Mouse (Mus musculus) frontal cortex, postnatal 36 days (tissue): ENCODE measurements around the gene Gm17606.

Experiments used
- DNase-seq, 2 experiments: peaks; one replicate each; pipeline ENCODE4 v3.0.0; 2022; ENCODE audit warnings: low spot score in 2 of 2

Gene Gm17606

DNA sequence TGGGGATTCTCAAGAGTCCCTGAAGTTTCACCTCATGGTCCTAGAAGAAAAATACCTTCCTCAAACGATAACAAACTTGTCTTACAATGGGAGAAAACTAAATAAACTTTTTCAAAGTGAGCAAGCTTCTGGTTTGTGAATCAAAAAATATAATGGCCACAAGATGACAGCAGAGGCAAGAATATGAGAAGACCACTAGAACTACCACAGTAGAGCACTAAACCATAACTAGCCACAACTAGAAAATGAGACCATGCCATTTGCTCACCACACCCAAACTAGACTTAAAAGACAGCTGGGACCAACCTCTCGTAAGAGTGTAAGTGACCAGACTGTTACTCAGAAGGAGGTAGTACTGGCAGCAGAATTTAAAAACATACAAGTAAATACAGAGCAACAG, 19.3 kb downstream of the Gm17606 start:
- peak in 1 of 2 experiments; percentile 40 for DNase-seq

DNA sequence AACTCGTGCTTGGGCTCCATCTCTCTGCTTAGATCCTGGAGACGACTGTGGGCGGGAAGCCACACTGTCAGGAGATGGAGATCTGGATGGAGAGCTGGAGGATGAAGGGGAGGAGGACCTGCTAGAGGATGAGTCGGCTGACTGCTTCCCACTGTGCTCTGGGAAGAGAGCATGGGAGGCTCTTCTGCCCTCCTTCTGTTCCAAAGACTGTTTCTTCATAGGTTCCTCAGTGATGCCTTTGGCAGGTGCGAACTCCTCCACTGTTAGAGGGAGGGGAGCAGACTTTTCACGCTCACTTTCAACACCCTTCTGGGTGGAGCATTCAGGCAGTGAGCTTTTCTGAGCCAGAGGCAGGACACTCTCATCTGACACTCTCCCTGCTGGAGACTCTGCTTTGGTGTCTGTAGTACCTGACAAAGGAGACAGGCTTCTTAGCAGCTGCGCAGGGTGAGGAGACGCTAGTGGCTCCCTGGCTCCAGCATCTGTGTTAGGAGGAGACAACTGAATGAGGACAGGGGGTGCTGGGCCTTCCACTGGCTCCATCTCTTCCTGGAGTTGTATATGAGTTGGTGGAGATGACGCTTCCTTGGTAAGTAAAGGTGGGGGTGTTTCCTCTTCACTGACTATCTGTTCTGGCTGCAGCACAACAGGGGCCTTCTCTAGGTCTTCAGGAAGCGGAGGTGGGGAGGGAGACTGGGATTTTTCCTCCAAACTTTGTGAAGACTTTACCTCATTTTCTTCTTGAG, 23.9 kb downstream of the Gm17606 start:
- DNase-seq = peak; percentile 71 to 73

DNA sequence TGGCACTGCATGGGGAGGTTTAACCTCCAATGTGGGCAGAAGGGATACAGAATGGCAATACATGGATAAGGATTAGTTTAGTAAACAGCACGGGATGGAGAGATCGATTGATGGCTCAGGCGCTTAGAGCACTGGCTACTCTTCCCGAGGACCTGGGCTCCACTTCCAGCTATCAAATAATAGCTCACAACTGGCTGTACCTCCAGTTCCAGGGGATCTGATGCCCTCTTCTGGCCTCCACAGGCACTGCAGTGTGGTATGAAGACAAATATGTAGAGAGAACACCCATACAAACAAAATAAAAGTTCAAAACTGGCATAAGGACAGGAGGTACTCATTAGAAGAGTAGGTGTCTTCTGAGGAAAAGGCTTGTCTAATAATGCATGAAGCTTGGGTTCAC, 28.6 kb downstream of the Gm17606 start:
- DNase-seq = peak in 1 of 2 experiments; percentile 65

DNA sequence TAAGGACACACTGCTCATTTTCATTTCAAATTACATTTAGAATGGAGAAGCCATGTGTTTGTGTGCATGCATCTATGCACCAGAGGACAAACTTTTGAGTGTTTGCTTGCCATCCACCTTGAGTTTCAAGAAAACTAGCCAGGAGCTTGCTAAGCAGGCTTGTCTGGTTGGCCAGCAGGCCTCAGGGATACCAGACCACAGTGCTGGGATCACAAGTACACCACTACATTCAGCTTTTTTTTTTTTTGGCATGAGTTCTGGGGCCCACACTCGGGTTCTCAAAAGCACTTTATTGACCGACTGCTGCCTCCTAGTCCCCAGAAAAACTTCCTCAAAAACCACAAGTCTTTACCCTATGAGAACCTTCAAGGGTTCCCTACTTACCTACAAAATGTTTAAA, 33.6 kb downstream of the Gm17606 start:
- no peak for DNase-seq

DNA sequence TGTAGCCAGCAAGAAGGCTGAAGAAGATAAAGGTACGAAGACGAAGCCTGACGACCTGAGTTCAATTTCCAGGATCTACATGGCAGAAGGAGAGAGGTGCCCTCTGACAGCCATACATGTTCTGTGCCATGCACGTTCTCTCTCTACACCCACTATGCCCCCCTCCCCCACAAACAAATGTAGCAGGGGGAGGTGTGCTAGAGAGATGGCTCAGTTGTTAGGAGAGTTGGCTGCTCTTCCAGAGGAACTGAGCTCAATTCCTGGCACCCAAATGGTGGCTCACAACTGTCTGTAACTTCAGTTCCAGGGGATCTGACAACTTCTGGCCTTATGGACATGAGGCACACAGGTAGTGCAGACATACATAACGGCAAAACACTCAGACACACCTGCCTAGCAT, 35.5 kb downstream of the Gm17606 start:
- DNase-seq = no peak

DNA sequence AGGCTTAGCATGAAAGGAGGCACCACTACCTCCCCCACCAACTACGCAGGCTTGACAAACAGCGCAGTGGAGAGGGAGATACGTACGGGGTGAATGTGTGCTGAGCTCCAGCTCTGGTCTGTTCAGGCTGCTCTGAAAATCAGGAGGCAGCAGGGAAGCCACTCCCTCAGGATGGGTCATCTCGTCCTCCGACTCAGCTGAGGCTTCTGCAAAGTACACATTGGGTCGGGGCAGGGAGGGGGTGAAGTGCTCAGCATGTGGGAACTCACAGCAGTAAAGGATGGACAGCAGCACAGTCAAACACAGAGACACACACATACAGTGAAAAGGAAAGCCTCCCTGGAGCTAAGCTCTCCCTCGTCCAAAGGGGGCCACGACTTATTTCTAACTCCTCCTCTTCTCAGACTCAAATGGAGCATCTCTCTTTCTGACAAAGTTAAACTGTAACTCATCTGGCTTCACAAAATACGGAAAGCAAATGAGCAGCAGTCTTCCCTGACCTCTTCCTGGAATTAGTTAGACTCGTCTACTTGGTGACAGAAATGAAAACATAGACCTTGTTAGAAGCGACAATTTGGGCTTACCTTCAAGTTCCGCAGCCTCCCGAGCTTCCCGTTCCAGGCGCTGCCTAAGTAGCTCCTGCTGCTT, 38.0 kb downstream of the Gm17606 start:
- no peak for DNase-seq

DNA sequence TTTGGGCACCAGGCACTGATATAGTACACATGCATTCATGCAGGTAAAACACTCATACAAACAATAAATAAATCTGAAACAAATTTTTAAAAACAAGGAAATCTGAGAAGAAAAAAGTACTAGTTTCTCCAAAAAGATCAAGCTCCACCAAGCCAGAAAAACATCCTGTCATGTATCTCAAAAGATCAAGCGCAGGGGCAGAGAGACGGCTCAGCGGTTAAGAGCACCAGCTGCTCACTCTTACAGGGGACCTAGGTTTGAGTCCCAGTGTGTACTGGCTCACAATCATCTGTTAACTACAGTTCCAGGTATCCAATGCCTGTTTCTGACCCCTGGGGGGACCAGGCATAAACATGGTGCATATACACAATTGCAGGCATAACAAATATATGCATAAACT, 41.6 kb downstream of the Gm17606 start:
- DNase-seq = no peak

DNA sequence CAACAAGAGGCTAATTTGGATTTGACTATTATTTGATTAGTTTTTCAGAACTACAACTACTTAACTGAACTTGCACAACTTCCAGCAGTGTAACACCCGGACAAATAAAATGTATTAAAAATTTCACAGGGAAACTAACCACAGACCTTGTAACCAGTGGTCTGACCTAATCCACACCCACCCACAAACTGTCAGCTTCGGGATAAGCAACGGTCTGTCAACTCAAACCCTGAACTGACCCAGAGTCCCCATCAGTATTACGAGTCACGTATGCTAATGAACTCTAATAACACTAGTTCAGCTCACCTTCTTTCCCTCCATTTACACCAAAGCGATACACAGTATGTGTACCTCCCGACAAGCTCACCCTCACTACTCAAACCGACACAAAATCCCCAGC, 44.7 kb downstream of the Gm17606 start:
- no peak for DNase-seq

DNA sequence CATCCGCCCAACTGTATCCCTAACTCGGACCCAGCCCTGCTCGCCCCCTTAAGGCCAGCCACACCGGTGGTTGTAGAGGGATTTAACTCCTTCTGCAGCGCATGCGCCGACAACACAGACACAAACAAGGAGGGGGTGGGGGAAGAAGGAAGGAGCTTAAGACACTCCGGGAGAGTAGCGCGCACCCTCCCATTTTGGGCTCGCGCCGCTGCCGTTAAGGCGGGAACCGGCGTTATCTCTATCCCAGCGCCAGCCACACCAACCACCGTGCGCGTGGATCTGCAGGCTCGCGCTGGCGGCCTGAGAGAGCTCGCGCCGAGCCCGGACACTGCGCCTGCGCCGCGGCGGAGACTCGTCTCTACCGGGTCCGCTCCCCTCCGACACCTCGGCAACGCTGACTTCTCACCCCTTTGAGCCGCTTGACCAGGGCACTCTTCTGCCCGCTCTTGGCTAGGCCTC, 45.3 kb downstream of the Gm17606 start, which contains the start of gene 1700123O20Rik:
1700123O20Rik (plus strand) TSS at position 154 of the 459 bp plus-strand sequence.
- DNase-seq = no peak

DNA sequence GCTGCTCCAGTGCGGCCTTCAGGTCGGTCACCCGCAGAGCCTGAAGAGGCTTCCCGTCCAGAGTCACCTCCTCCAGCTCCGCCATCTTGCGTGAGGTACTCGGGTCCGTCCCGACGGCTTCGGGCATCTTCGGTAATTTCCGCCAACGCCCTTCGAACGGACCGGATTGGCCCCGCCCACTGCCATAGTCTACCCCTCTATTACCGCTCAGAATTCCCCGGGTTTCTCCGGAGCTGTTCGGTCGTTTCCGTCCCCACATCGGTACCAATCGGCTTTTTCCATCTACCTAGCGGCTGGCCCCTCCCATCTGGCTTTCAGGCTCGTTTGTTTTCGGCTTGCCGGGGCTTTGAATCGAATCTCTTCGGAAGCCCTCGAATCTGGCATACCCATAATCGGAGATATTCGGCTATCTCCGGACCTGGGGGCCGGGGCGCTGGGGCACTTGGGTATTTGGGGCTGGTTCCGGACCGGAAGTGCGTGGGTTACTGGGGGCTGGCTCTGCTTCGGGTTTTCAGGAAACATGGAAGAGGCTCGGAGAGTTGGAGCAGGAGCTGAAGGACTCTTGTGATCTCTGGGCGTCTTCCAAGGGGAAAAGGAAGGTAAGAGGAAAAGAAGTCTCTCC, 45.9 kb downstream of the Gm17606 start, which contains the start of gene Acin1:
Acin1 (minus strand) TSS at position 410 of the 622 bp plus-strand sequence.
- DNase-seq = peak; percentile 100

DNA sequence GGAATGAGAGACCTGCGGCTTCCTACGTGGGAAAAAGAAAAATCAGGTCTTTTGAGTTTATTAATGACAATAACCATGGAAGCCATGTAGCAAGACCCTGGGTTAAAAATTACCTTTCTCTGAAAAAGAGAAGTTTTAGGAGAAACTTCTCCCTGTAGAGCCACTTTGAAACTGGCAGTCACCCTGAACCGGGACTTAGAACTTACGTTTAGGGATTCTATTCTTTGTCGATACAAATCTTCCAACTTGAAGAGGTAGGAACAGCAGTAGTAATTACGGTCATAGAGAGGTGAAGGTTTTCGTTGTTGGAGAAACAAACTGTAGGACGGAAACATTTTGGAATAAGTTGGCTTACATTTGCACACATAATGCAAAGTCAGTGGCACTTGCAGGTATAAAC, 46.5 kb downstream of the Gm17606 start:
- no peak for DNase-seq

DNA sequence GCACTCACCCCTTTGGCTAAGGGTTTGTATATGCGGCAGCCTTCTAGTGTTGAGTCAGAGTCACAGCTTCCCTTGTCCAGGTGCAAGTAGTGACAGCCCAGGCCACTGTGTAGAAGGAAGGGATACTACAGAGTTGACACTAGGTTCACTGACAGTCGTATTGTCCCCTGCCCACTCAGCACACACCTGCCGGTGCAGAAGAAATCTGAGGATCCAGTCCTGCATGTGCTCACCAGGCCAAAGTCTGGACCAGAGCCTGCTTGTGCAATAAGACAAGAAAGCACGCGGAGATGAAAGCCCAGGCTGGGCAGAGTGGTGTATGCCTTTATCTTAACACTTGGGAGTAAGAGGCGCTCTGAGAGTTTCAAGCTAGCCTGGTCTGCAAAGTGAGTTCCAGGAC, 54.3 kb downstream of the Gm17606 start:
- DNase-seq = no peak

DNA sequence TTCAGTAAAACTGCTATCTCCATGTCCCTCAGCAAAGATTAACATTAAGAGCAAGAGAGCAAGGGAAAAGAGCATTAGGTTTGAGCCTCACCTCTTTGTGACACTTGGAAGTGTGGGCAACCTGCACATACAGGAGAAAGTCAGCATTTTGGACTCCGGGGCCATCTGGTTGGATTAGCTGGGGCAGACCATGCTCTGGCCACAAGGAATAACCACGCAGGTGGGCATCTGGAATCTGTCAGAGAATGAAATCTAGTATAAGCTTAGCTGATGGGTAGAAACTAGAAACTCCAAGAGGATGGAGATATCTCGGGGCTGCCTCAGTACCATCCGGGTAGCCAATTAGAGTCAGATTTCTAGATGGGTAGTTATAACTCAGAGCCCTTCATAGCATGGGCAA, 56.0 kb downstream of the Gm17606 start:
- no peak for DNase-seq
